Mouse (Mus musculus): ENCODE measurements at regions not wholly inside any gene's neighbourhood (a gene's known extent, or its start where the extent isn't known, plus 50 kb on each side); places are given as distances from the start of the nearest gene placed in this dataset.

- Histone ChIP-seq H3K4me3 (no peak overlapping the region), H3K27me3 (no peaks in the 10 kb centered on the region), H3K27ac (replicated peaks) (no peak overlapping the region), H3K4me2 (no peak overlapping the region), H3K4me1 (replicated peaks) (no peaks in the 10 kb centered on the region), H3K36me3 (no peaks in the 10 kb centered on the region), H3K9me3 (no peaks in the 10 kb centered on the region), H3K9ac (no peak overlapping the region)
- 68% methylated on average over 2 of the region's 2 CpGs for WGBS
- no peak for ATAC-seq (ENCODE audit: low read depth)
These were observed 101.2 kb downstream of the Uchl5 start for GRCm38 (mm10) chr1:143878266-143878665.

- 75% methylated on average over 10 of the region's 10 CpGs for WGBS
- no peak for ATAC-seq (ENCODE audit: low read depth)
- H3K4me1 ChIP-seq (replicated peaks), result no peaks in the 10 kb centered on the region
These were observed 83.2 kb downstream of the Uchl5 start for GRCm38 (mm10) chr1:143860319-143860718.

GRCm38 (mm10) chr1:143858532-143858931 lies 81.5 kb downstream of the Uchl5 start:
- H3K4me3 ChIP-seq, result no peak overlapping the region
- H3K27ac ChIP-seq (replicated peaks), result no peak overlapping the region
- ATAC-seq (ENCODE audit: low read depth), result no peak
- no peaks in the 10 kb centered on the region for H3K36me3 ChIP-seq
- no peaks in the 10 kb centered on the region for H3K9me3 ChIP-seq
- no peaks in the 10 kb centered on the region for H3K4me1 ChIP-seq (replicated peaks)
- no peak overlapping the region for H3K9ac ChIP-seq
- no peak overlapping the region for H3K4me2 ChIP-seq
- H3K27me3 ChIP-seq, result no peaks in the 10 kb centered on the region

More at GRCm38 (mm10) chr1:143860319-143860718, 83.2 kb downstream of the Uchl5 start:
- H3K4me3 ChIP-seq, result no peak overlapping the region
- no peaks in the 10 kb centered on the region for H3K9me3 ChIP-seq
- no peak overlapping the region for H3K27ac ChIP-seq (replicated peaks)
- no peak overlapping the region for H3K4me2 ChIP-seq
- H3K9ac ChIP-seq, result no peak overlapping the region
- H3K36me3 ChIP-seq, result no peaks in the 10 kb centered on the region
- no peaks in the 10 kb centered on the region for H3K27me3 ChIP-seq
